Mouse (Mus musculus) stomach, postnatal 0 days (tissue): ENCODE results near the gene Xdh. TPM values are rescaled to one million over a fixed set of nuclear protein-coding genes. Genes with fewer than 3 reads are reported as not detected.

ENCODE experiments used
- ATAC-seq: fragments of 200-750 bp; cut with Nextera tagmentation; 2 replicates; pipeline ENCODE4 v1.8.0; 2017; ENCODE audit not compliant: low FRiP score, low TSS enrichment
- DNase-seq: peaks from one replicate; pipeline ENCODE4 v3.0.0-alpha.2; 2016; ENCODE audit warnings: low spot score
- H3K27ac ChIP-seq: fragments of 300-500 bp; sonication (generic); replicated peaks from 2 replicates; pipeline ENCODE4 v1.5.1; 2014; ENCODE audit warnings: mild to moderate bottlenecking, control low read depth
- H3K27me3 ChIP-seq: fragments of 300-500 bp; sonication (generic); 2 replicates; pipeline ENCODE4 v1.6.1; 2014; ENCODE audit warnings: low read length; ENCODE audit not compliant: control insufficient read depth, insufficient read depth
- H3K36me3 ChIP-seq: fragments of 300-500 bp; sonication (generic); 2 replicates; pipeline ENCODE4 v1.6.1; 2014; ENCODE audit warnings: low read length, mixed read lengths; ENCODE audit not compliant: control insufficient read depth, insufficient read depth
- H3K4me1 ChIP-seq: fragments of 300-500 bp; sonication (generic); replicated peaks from 2 replicates; pipeline ENCODE4 v1.6.1; 2014; ENCODE audit warnings: antibody characterized with exemption; ENCODE audit not compliant: control insufficient read depth, insufficient read depth
- H3K4me2 ChIP-seq: fragments of 300-500 bp; sonication (generic); replicated peaks from 2 replicates; pipeline ENCODE4 v1.6.1; 2014; ENCODE audit warnings: low read depth, mild to moderate bottlenecking, control low read depth, moderate library complexity
- H3K4me3 ChIP-seq: fragments of 300-500 bp; sonication (generic); 2 replicates; pipeline ENCODE4 v1.5.1; 2014; ENCODE audit warnings: low read depth, low read length, control low read depth
- H3K9ac ChIP-seq: fragments of 300-500 bp; sonication (generic); 2 replicates; pipeline ENCODE4 v1.6.1; 2014; ENCODE audit warnings: mild to moderate bottlenecking, low read length, control low read depth, mixed read lengths
- H3K9me3 ChIP-seq: fragments of 300-500 bp; sonication (generic); 2 replicates; pipeline ENCODE4 v1.6.1; 2016; ENCODE audit warnings: low read length; ENCODE audit not compliant: control insufficient read depth
- CTCF ChIP-seq: IDR thresholded peaks from 2 replicates; pipeline ENCODE4 v1.5.1; 2016; ENCODE audit warnings: antibody characterized with exemption, low read depth, mild to moderate bottlenecking, moderate library complexity
- EP300 ChIP-seq: optimal IDR thresholded peaks from 2 replicates; pipeline ENCODE3; 2016; ENCODE audit warnings: antibody characterized with exemption
- WGBS: fragments of 180-500 bp; shearing (Covaris S2); extraction: QIAGEN DNeasy Blood & Tissue Kit; methylation state at CpG from one replicate; pipeline ENCODE4 v1.1.7; 2014; 5-methylcytosine and 5-hydroxymethylcytosine counted together
- polyA plus RNA-seq: library from polyadenylated mRNA; unstranded; fragments of >200 nt; fragmentation: Nextera tagmentation; extraction: Ambion mirVana; gene quantifications from 2 replicates; pipeline ENCODE4 v1.2.1, GENCODE M21; 2015

The Xdh gene
- polyA plus RNA-seq, 1 experiment from 2014 or later, result 16.4 TPM

DNA sequence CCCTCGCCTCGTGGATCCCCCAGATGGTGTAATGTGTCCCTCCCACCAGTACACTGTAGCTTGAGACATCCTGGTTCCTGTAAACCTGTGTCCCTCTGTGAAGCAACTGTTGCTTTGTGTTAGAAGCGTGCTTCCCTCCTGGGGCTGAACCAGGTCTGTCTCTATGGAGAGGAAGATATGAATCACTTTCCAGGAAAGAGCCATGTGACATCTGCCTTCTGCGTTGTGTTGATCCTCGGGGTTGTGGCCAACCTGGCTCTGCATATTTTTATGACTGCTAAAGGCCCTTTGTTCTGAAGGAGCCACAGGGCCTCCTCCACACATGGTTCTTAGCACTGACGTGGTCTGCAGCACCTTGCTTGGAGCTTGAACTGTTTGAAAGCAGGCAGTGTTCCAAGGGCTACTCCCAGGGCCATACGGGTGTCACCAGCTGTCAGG is 31.0 kb downstream of the Xdh start:
- H3K36me3 ChIP-seq, result no peaks in the 10 kb centered on the region
- H3K4me3 ChIP-seq, result no peak overlapping the region
- no peaks in the 10 kb centered on the region for H3K4me1 ChIP-seq
- WGBS, result 44% methylated on average over 7 of the region's 7 CpGs
- DNase-seq (no peak), ATAC-seq (peak; percentile 60)
- H3K4me2 ChIP-seq, result no peak overlapping the region
- no peak for TF ChIP-seq EP300
- TF ChIP-seq CTCF, result no peak
- H3K27ac ChIP-seq, result no peak overlapping the region
- no peaks in the 10 kb centered on the region for H3K9me3 ChIP-seq
- H3K27me3 ChIP-seq, result no peaks in the 10 kb centered on the region
- no peak overlapping the region for H3K9ac ChIP-seq

DNA sequence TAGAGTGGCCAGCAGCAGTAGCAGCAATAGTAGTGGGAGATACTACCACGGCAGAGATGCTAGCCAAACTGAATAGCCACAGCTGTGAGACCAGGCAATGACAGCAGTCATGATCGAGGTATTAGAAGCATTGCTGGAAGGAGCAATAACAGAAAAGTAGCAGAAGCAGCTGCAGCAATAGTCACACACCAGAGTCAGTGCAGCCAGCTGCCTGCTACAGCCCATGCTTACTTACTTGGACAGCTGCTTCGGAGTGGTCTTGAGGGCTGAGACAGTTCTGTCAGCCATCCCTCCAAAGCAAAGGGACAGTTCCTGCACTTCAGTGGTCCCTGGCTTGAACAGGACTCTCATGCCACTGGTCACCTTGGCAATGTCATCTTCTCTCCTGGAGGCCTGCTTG is 31.9 kb downstream of the Xdh start:
- TF ChIP-seq CTCF (no peak), EP300 (no peak)
- Histone ChIP-seq H3K4me1 (no peaks in the 10 kb centered on the region), H3K4me3 (no peak overlapping the region), H3K4me2 (no peak overlapping the region), H3K27ac (no peak overlapping the region), H3K36me3 (no peaks in the 10 kb centered on the region), H3K9ac (no peak overlapping the region), H3K27me3 (no peaks in the 10 kb centered on the region), H3K9me3 (no peaks in the 10 kb centered on the region)
- DNase-seq (no peak), ATAC-seq (no peak)
- 90% methylated on average over 3 of the region's 3 CpGs for WGBS

DNA sequence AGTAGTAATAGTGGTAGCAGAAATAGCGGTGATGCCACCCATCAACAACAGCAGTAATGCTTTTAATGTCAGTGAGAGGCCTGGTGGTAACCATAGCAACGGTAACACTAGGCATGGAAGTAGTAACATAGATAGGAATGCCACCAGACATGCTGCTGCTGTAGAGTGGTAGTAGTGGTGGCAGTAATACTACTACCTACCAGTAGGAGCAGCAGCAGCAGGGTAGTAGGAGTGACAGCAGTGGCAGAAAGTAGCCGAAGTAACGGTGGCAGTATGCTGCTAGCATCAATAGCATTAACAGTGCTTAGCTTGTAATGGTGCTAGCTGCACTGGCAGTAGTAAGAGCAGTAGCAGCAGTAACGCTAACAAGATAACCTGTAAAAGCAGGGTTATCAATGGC is 32.3 kb downstream of the Xdh start:
- TF ChIP-seq CTCF, result peak; percentile 51
- TF ChIP-seq EP300, result no peak

DNA sequence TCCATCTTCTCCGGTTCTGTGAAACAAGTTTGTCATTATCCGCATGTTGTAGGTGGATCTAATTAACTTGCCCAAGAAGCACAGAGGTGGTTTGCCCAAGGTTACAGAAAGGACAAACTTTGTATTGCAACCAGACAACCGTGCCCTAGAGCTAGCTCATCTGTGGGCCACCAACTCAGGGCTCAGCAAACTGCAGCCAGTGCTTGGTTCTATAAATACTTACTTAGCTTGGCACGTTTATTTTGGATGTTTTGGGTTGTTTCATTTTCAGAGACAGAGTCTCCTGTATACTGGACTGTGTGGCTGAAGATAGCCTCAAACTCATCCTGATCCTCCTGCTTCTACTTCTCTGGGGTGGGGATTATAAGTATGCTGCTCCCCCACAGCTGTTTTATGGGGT is 35.3 kb downstream of the Xdh start:
- H3K27ac ChIP-seq, result no peak overlapping the region
- 66% methylated on average over 4 of the region's 4 CpGs for WGBS
- no peak for ATAC-seq
- no peak for DNase-seq
- no peaks in the 10 kb centered on the region for H3K36me3 ChIP-seq
- no peak overlapping the region for H3K4me3 ChIP-seq
- TF ChIP-seq CTCF, result no peak
- no peak for TF ChIP-seq EP300
- no peak overlapping the region for H3K9ac ChIP-seq
- H3K4me2 ChIP-seq, result no peak overlapping the region
- H3K9me3 ChIP-seq, result no peaks in the 10 kb centered on the region
- no peaks in the 10 kb centered on the region for H3K27me3 ChIP-seq
- H3K4me1 ChIP-seq, result no peaks in the 10 kb centered on the region

More for the DNA sequence above, 32.3 kb downstream of the Xdh start:
- no peak for DNase-seq
- Histone ChIP-seq H3K4me2 (no peak overlapping the region), H3K27ac (no peak overlapping the region), H3K4me3 (no peak overlapping the region), H3K9ac (no peak overlapping the region), H3K4me1 (no peaks in the 10 kb centered on the region), H3K36me3 (no peaks in the 10 kb centered on the region), H3K27me3 (no peaks in the 10 kb centered on the region), H3K9me3 (no peaks in the 10 kb centered on the region)
- no peak for ATAC-seq
- WGBS, result 83% methylated on average over 5 of the region's 5 CpGs

DNA sequence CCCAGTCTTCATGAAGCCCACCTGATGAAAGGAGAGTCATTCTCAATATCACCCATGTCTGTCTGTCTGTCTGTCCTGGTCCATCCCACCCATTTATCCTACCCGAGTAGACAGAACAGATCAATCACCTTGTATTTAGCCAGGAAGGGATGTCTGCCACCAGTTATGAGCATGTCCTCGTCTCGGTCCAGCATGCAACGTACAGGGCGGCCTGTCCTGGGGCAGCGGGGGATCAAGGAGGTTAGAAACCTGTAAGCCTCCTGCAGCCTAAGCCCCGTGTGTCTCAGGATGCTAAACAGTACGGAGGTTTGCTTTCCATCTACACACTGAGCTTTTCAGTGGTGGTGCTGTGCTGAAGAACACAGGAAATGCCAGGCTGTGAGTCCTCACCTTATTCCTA is 43.9 kb downstream of the Xdh start:
- H3K4me1 ChIP-seq, result no peaks in the 10 kb centered on the region
- H3K9ac ChIP-seq, result no peak overlapping the region
- ATAC-seq, result no peak
- no peaks in the 10 kb centered on the region for H3K9me3 ChIP-seq
- H3K4me3 ChIP-seq, result no peak overlapping the region
- TF ChIP-seq CTCF, result no peak
- TF ChIP-seq EP300, result no peak
- H3K27ac ChIP-seq, result no peak overlapping the region
- WGBS, result 86% methylated on average over 8 of the region's 8 CpGs
- no peak for DNase-seq
- no peaks in the 10 kb centered on the region for H3K36me3 ChIP-seq
- no peak overlapping the region for H3K4me2 ChIP-seq
- H3K27me3 ChIP-seq, result no peaks in the 10 kb centered on the region

DNA sequence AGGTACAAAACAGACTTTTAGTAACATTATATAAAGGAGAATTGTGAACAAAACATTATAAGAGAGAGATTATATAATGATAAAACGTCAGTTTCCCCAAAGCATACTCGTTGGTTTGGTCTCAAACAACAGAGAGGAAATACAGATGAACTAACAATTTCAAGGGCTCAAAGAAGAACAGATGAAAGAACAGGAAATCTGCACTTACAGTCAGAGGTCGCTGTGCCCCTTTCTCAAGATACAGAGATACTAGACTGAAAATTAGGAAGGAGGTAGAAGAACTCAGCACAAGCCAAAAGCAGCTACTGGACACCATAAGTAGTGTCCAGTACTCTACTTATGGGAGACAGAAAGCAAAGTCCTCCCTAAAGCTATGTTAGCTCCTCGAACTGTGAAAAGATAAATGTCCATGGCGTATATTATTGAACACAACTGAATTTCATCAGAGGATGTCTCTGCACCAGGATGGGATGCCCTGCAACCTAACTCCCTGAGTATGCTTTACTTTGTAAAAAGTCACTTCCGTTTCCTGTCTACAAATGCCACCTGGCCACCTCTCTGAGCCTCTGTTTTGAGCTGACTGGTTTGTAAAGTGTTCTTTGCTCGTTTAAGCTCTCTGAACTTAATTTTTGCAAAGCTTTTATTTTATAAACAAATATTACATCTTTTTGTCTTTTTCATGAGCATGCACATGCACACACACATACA is 44.8 kb downstream of the Xdh start:
- TF ChIP-seq CTCF (no peak), EP300 (no peak)
- DNase-seq, result no peak
- WGBS, result 71% methylated on average over 7 of the region's 7 CpGs

More for the DNA sequence above, 44.8 kb downstream of the Xdh start:
- no peak overlapping the region for H3K4me3 ChIP-seq
- no peaks in the 10 kb centered on the region for H3K9me3 ChIP-seq
- H3K9ac ChIP-seq, result no peak overlapping the region
- no peak for ATAC-seq
- no peak overlapping the region for H3K4me2 ChIP-seq
- no peaks in the 10 kb centered on the region for H3K36me3 ChIP-seq
- no peaks in the 10 kb centered on the region for H3K27me3 ChIP-seq
- no peaks in the 10 kb centered on the region for H3K4me1 ChIP-seq
- H3K27ac ChIP-seq, result no peak overlapping the region
